Mouse (Mus musculus): ENCODE measurements around the gene Bnip2. TPM values are rescaled to one million over a fixed set of nuclear protein-coding genes. Genes with fewer than 3 reads are reported as not detected.
A peak's percentile ranks its signal among the peaks of the same experiment; 100 is the strongest.

Gene Bnip2
- 67.0 and 72.1 TPM in 2 replicates for polyA plus RNA-seq (2015; fragmentation: Nextera tagmentation; extraction: Ambion mirVana)

GRCm38 (mm10) chr9:69989303-69990121 lies at the start of gene Bnip2:
Gene Bnip2, plus strand, starts transcription at chr9:69989466.
- Histone ChIP-seq H3K9ac (peak within 1 kb of the TSS; percentile 90), H3K27ac (peak within 1 kb of the TSS; percentile 91), H3K9me3 (no peaks in the 10 kb centered on the region), H3K27me3 (replicated peaks) (no peaks in the 10 kb centered on the region), H3K4me3 (replicated peaks) (peak within 1 kb of the TSS; percentile 73), H3K4me2 (replicated peaks) (peak within 1 kb of the TSS; percentile 61), H3K36me3 (no peaks in the 10 kb centered on the region; the same call in 1 of the 2 replicates), H3K4me1 (replicated peaks) (peaks cover 19% of the 10 kb centered on the region)
- WGBS = under 1% methylated on average over 76 of the region's 76 CpGs
- peak; percentile 95 for ATAC-seq

DNA sequence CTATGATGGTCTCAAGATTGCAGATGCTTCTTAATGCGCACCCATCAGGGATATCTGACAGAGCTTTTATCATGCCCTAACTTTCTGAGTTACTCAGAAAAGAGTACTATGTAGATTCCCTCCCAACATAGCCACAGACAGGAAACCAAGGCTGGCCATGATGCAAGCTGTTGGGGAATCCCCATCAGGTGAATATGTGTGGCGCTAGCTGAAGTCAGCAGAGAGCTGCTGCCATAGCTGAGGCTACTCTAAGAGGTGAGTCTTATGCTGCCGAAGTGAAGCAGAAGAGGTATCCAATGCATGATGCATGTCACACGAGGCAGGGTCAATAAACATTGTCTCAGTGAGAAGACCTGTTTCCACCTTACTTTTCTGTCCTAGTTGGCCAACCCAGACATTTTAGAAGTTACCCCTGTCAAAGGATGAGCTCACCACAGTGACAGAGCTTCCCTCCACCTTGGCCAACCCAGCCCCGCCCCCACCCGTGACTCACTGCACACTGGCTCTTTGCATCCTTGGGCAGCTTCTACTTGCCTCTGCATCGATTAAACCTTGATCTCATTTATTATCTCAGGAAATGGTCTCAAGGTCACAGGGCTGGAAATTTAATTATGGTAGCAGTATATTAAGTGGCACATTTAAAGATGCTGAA lies 48.3 kb upstream of the Bnip2 start:
- Histone ChIP-seq H3K27ac (no peak overlapping the region), H3K27me3 (replicated peaks) (no peaks in the 10 kb centered on the region), H3K9ac (no peak overlapping the region), H3K36me3 (no peaks in the 10 kb centered on the region), H3K4me3 (replicated peaks) (no peak overlapping the region), H3K9me3 (no peaks in the 10 kb centered on the region), H3K4me2 (replicated peaks) (no peak overlapping the region), H3K4me1 (replicated peaks) (no peaks in the 10 kb centered on the region)
- ATAC-seq = no peak
- WGBS = 85% methylated on average over 7 of the region's 7 CpGs

- 70% methylated on average over 6 of the region's 6 CpGs for WGBS
- Histone ChIP-seq H3K9ac (no peak overlapping the region), H3K4me2 (replicated peaks) (no peak overlapping the region), H3K4me1 (replicated peaks) (no peaks in the 10 kb centered on the region), H3K27me3 (replicated peaks) (no peaks in the 10 kb centered on the region), H3K4me3 (replicated peaks) (no peak overlapping the region), H3K9me3 (no peaks in the 10 kb centered on the region), H3K27ac (no peak overlapping the region), H3K36me3 (no peaks in the 10 kb centered on the region)
- no peak for ATAC-seq
Measured at GRCm38 (mm10) chr9:69941556-69941955, 47.7 kb upstream of the Bnip2 start.

- no peaks in the 10 kb centered on the region for H3K9me3 ChIP-seq
- H3K4me2 ChIP-seq (replicated peaks) = no peak overlapping the region
- H3K4me1 ChIP-seq (replicated peaks) = no peaks in the 10 kb centered on the region
- H3K36me3 ChIP-seq = no peaks in the 10 kb centered on the region
- no peak for ATAC-seq
- H3K9ac ChIP-seq = no peak overlapping the region
- H3K27ac ChIP-seq = no peak overlapping the region
- H3K27me3 ChIP-seq (replicated peaks) = no peaks in the 10 kb centered on the region
- 8% methylated on average over 2 of the region's 2 CpGs for WGBS
- H3K4me3 ChIP-seq (replicated peaks) = no peak overlapping the region
Measured at GRCm38 (mm10) chr9:69948964-69949363, 40.3 kb upstream of the Bnip2 start.

- H3K27ac ChIP-seq = no peak overlapping the region
- ATAC-seq = no peak
- WGBS = 77% methylated on average over 4 of the region's 4 CpGs
- H3K36me3 ChIP-seq = no peaks in the 10 kb centered on the region
- no peaks in the 10 kb centered on the region for H3K9me3 ChIP-seq
- no peaks in the 10 kb centered on the region for H3K27me3 ChIP-seq (replicated peaks)
- H3K9ac ChIP-seq = no peak overlapping the region
- H3K4me3 ChIP-seq (replicated peaks) = no peak overlapping the region
- no peak overlapping the region for H3K4me2 ChIP-seq (replicated peaks)
- no peaks in the 10 kb centered on the region for H3K4me1 ChIP-seq (replicated peaks)
Measured at GRCm38 (mm10) chr9:69949641-69950040, 39.6 kb upstream of the Bnip2 start.

- no peak overlapping the region for H3K9ac ChIP-seq
- H3K4me3 ChIP-seq (replicated peaks) = no peak overlapping the region
- H3K4me2 ChIP-seq (replicated peaks) = no peak overlapping the region
- WGBS = 75% methylated on average over 6 of the region's 6 CpGs
- H3K27me3 ChIP-seq (replicated peaks) = no peaks in the 10 kb centered on the region
- ATAC-seq = no peak
- no peaks in the 10 kb centered on the region for H3K9me3 ChIP-seq
- no peaks in the 10 kb centered on the region for H3K36me3 ChIP-seq
- no peak overlapping the region for H3K27ac ChIP-seq
- no peaks in the 10 kb centered on the region for H3K4me1 ChIP-seq (replicated peaks)
Measured at GRCm38 (mm10) chr9:69961007-69961406, 28.3 kb upstream of the Bnip2 start.

DNA sequence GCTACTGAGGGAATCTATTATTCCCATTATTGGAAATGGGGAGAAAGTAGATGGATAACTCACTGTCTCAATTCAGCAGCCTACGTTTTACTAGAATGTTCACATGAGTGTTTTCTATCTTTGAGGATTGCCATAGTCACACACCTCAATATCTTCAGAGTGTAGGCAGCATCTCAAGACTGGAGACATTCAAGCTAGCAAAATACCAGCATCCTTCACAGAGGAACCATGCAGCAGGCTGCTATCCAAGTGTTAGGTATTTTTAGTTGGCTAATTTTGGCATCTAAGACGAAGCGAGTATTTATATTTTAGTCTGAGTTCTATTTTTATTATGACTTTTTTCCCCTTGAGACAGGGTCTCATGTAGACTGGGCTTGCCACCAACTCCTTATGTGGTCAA lies 24.9 kb upstream of the Bnip2 start:
- Histone ChIP-seq H3K27me3 (replicated peaks) (no peaks in the 10 kb centered on the region), H3K36me3 (no peaks in the 10 kb centered on the region), H3K9ac (no peak overlapping the region), H3K4me3 (replicated peaks) (no peak overlapping the region), H3K27ac (no peak overlapping the region), H3K4me1 (replicated peaks) (no peaks in the 10 kb centered on the region), H3K4me2 (replicated peaks) (no peak overlapping the region), H3K9me3 (no peaks in the 10 kb centered on the region)
- 66% methylated on average over 3 of the region's 3 CpGs for WGBS
- no peak for ATAC-seq

DNA sequence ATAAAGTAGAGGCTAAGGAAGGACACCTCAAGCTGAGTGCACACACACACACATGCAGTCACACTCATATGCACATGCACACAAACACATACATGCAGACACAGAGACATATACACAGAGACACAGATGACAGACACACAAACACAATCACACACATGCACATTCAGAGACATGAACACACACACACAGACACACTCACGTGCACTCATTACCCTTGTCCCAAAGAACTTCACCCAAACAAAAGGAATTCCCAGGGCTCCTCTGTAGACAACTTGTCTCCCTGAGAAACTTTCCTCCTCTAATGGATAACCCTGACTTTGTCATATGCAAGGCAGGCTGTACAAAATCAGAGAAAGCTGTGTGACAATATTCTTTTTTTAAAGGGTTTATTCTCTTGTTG lies 3.7 kb upstream of the Bnip2 start:
- Histone ChIP-seq H3K36me3 (no peaks in the 10 kb centered on the region), H3K27ac (no peak overlapping the region), H3K27me3 (replicated peaks) (no peaks in the 10 kb centered on the region), H3K9me3 (no peaks in the 10 kb centered on the region), H3K4me3 (replicated peaks) (no peak overlapping the region), H3K4me2 (replicated peaks) (no peak overlapping the region), H3K4me1 (replicated peaks) (peaks cover 2% of the 10 kb centered on the region), H3K9ac (no peak overlapping the region)
- WGBS = 74% methylated on average over 1 of the region's 1 CpGs
- ATAC-seq = no peak

GRCm38 (mm10) chr9:69986063-69986462 lies 3.2 kb upstream of the Bnip2 start:
- Histone ChIP-seq H3K4me2 (replicated peaks) (no peak overlapping the region), H3K4me3 (replicated peaks) (no peak overlapping the region), H3K27ac (no peak overlapping the region), H3K4me1 (replicated peaks) (peaks cover 7% of the 10 kb centered on the region), H3K36me3 (no peaks in the 10 kb centered on the region), H3K27me3 (replicated peaks) (no peaks in the 10 kb centered on the region), H3K9ac (no peak overlapping the region), H3K9me3 (no peaks in the 10 kb centered on the region)
- 74% methylated on average over 10 of the region's 10 CpGs for WGBS
- ATAC-seq = no peak

DNA sequence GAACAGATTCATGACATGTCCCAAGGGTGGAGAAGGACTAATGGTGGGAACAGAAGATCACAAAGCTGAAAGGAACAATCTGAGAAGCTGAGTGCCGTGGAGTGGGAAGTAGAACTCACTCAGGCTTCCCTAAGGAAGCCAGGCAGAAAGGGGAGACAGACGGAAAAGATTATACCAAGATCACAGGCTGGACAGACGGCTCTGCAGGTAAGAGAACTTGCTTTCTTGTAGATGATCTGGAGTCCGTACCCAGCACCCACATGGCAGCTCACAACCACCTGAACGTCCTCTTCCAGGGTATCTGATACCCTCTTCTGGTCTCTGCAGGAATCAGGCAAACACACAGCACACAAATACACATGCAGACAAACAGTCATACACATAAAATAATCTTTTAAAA lies 2.7 kb upstream of the Bnip2 start:
- no peak overlapping the region for H3K27ac ChIP-seq
- 85% methylated on average over 5 of the region's 5 CpGs for WGBS
- no peak overlapping the region for H3K4me2 ChIP-seq (replicated peaks)
- H3K4me1 ChIP-seq (replicated peaks) = peaks cover 7% of the 10 kb centered on the region
- H3K27me3 ChIP-seq (replicated peaks) = no peaks in the 10 kb centered on the region
- H3K4me3 ChIP-seq (replicated peaks) = no peak overlapping the region
- no peak for ATAC-seq
- H3K36me3 ChIP-seq = no peaks in the 10 kb centered on the region
- H3K9me3 ChIP-seq = no peaks in the 10 kb centered on the region
- no peak overlapping the region for H3K9ac ChIP-seq

GRCm38 (mm10) chr9:69987579-69987978 lies 1.7 kb upstream of the Bnip2 start:
- H3K4me3 ChIP-seq (replicated peaks) = no peak overlapping the region
- H3K9ac ChIP-seq = no peak overlapping the region
- no peak overlapping the region for H3K27ac ChIP-seq
- no peaks in the 10 kb centered on the region for H3K27me3 ChIP-seq (replicated peaks)
- H3K4me1 ChIP-seq (replicated peaks) = peaks cover 14% of the 10 kb centered on the region
- no peak for ATAC-seq
- WGBS = 2% methylated on average over 3 of the region's 3 CpGs
- H3K36me3 ChIP-seq = no peaks in the 10 kb centered on the region; the same call in 1 of the 2 replicates
- H3K4me2 ChIP-seq (replicated peaks) = no peak overlapping the region
- no peaks in the 10 kb centered on the region for H3K9me3 ChIP-seq

GRCm38 (mm10) chr9:69988706-69989302 lies 462 bp upstream of the Bnip2 start:
- ATAC-seq = peak; percentile 29
- peak overlapping the region; percentile 90 for H3K9ac ChIP-seq
- 36% methylated on average over 16 of the region's 16 CpGs for WGBS

More at GRCm38 (mm10) chr9:69988706-69989302, 462 bp upstream of the Bnip2 start:
- peak overlapping the region; percentile 61 for H3K4me2 ChIP-seq (replicated peaks)
- peak overlapping the region; percentile 42; the same call in 1 of the 2 replicates for H3K27ac ChIP-seq
- no peaks in the 10 kb centered on the region for H3K9me3 ChIP-seq
- peak overlapping the region; percentile 73 for H3K4me3 ChIP-seq (replicated peaks)
- H3K27me3 ChIP-seq (replicated peaks) = no peaks in the 10 kb centered on the region
- no peaks in the 10 kb centered on the region; the same call in 1 of the 2 replicates for H3K36me3 ChIP-seq
- peaks cover 19% of the 10 kb centered on the region for H3K4me1 ChIP-seq (replicated peaks)
